Mouse (Mus musculus) B cell, adult 67 days (primary cell): ENCODE data around the gene Cckar. TPM values are rescaled to one million over a fixed set of nuclear protein-coding genes. Genes with fewer than 3 reads are reported as not detected.

ENCODE experiments used
- total RNA-seq, 2 experiments: library from RNA; stranded (reverse); gene quantifications; 4 replicates each; pipeline ENCODE4 v1.2.4; 2023

The Cckar gene
- total RNA-seq: not detected

GRCm38 (mm10) chr5:53707235-53708177 is at the start of gene Cckar:
Cckar (minus strand) TSS chr5:53707705.

Other genes starting within 250 kb of the Cckar start
- gene Rbpj, start 241.6 kb downstream of the Cckar start, total RNA-seq: 10 to 100 TPM; 32.7 to 38.7 TPM
- 1 to 10 TPM; 4.7 to 8.8 TPM for gene Tbc1d19, start 101.9 kb upstream of the Cckar start, total RNA-seq